Mouse (Mus musculus) MEL (cell line): ENCODE data around the gene Hyou1. TPM values are rescaled to one million over a fixed set of nuclear protein-coding genes. Genes with fewer than 3 reads are reported as not detected.

Source experiments
- DNase-seq: peaks from one replicate; pipeline ENCODE4 v3.0.0; 2011; ENCODE audit warnings: low read depth, low spot score
- H3K27ac ChIP-seq: 2 replicates; pipeline ENCODE4 v1.5.1; 2012; ENCODE audit warnings: low read depth, mild to moderate bottlenecking, control low read depth, low read length, moderate library complexity; ENCODE audit not compliant: control insufficient read depth
- H3K27me3 ChIP-seq, 2 experiments: fragments of 150-350 bp in 1 of 2; sonication (generic) in 1 of 2; 2 replicates each; pipeline ENCODE4 v1.6.1; 2012; ENCODE audit warnings: low read length in 2 of 2, mild to moderate bottlenecking in 2 of 2, improper control_type of control experiment in 1 of 2, moderate library complexity in 1 of 2; ENCODE audit not compliant: insufficient read depth in 2 of 2, control insufficient read depth in 1 of 2
- H3K36me3 ChIP-seq, 2 experiments: 2 replicates each; pipeline ENCODE4 v1.6.1; 2012 to 2014; ENCODE audit warnings: low read length in 2 of 2, improper control_type of control experiment in 1 of 2, inconsistent platforms in 1 of 2, mild to moderate bottlenecking in 1 of 2; ENCODE audit not compliant: insufficient read depth in 2 of 2, control insufficient read depth in 1 of 2
- H3K4me1 ChIP-seq, 2 experiments: fragments of 150-350 bp in 1 of 2; sonication (generic) in 1 of 2; 2 replicates each; pipeline ENCODE4 v1.6.1; 2012; ENCODE audit warnings: low read length in 2 of 2, improper control_type of control experiment in 1 of 2, mild to moderate bottlenecking in 1 of 2; ENCODE audit not compliant: insufficient read depth in 2 of 2, control insufficient read depth in 1 of 2
- H3K4me3 ChIP-seq, 2 experiments: fragments of 150-350 bp in 1 of 2; sonication (generic) in 1 of 2; 2 replicates each; pipeline ENCODE4 v1.5.1; 2012; ENCODE audit warnings: low read depth in 2 of 2, low read length in 2 of 2, mild to moderate bottlenecking in 2 of 2, moderate library complexity in 2 of 2, control low read depth in 1 of 2, improper control_type of control experiment in 1 of 2; ENCODE audit not compliant: control insufficient read depth in 1 of 2, insufficient read depth in 1 of 2
- H3K79me2 ChIP-seq: 2 replicates; pipeline ENCODE4 v1.6.1; 2012; ENCODE audit warnings: mild to moderate bottlenecking, low read length, moderate library complexity; ENCODE audit not compliant: control insufficient read depth, poor library complexity, insufficient read depth
- H3K9ac ChIP-seq: 2 replicates; pipeline ENCODE4 v1.6.1; 2012; ENCODE audit warnings: low read depth, mild to moderate bottlenecking, control low read depth, low read length, moderate library complexity; ENCODE audit not compliant: control insufficient read depth, poor library complexity, severe bottlenecking
- H3K9me3 ChIP-seq: fragments of 150-350 bp; sonication (generic); replicated peaks from 2 replicates; pipeline ENCODE4 v1.6.1; 2012; ENCODE audit warnings: mild to moderate bottlenecking, low read length, improper control_type of control experiment, moderate library complexity; ENCODE audit not compliant: insufficient read depth
- BHLHE40 ChIP-seq: IDR thresholded peaks from 2 replicates; pipeline ENCODE4 v1.6.1; 2012; ENCODE audit warnings: low read depth, mild to moderate bottlenecking, inconsistent platforms, low read length, improper control_type of control experiment, borderline replicate concordance
- CTCF ChIP-seq, 3 experiments: IDR thresholded peaks in 2 of 3; conservative IDR thresholded peaks in 1 of 3; 2 replicates each; pipeline ENCODE4 v1.5.1; 2011 to 2012; ENCODE audit warnings: low read length in 3 of 3, low read depth in 2 of 3, mild to moderate bottlenecking in 2 of 3, improper control_type of control experiment in 1 of 3, inconsistent platforms in 1 of 3, mixed read lengths in 1 of 3, moderate library complexity in 1 of 3; ENCODE audit not compliant: control insufficient read depth in 1 of 3, insufficient read depth in 1 of 3, poor library complexity in 1 of 3, severe bottlenecking in 1 of 3
- ELF1 ChIP-seq: IDR thresholded peaks from 2 replicates; pipeline ENCODE4 v1.6.1; 2014; ENCODE audit warnings: low read depth, mild to moderate bottlenecking, inconsistent platforms, low read length, improper control_type of control experiment, moderate library complexity
- ETS1 ChIP-seq: IDR thresholded peaks from 2 replicates; pipeline ENCODE4 v1.6.1; 2012; ENCODE audit warnings: low read depth, mild to moderate bottlenecking, inconsistent platforms, low read length, improper control_type of control experiment, moderate library complexity
- GATA1 ChIP-seq: IDR thresholded peaks from 2 replicates; pipeline ENCODE4 v1.6.1; 2011; ENCODE audit warnings: low read depth, low read length, improper control_type of control experiment
- MAFK ChIP-seq: IDR thresholded peaks from 2 replicates; pipeline ENCODE4 v1.6.1; 2011; ENCODE audit warnings: low read depth, mild to moderate bottlenecking, low read length, improper control_type of control experiment, borderline replicate concordance
- MAX ChIP-seq: IDR thresholded peaks from 2 replicates; pipeline ENCODE4 v1.6.1; 2011; ENCODE audit warnings: low read length, improper control_type of control experiment
- MEF2A ChIP-seq: IDR thresholded peaks from 2 replicates; pipeline ENCODE4 v1.6.1; 2014; ENCODE audit warnings: low read depth, mild to moderate bottlenecking, inconsistent platforms, low read length, improper control_type of control experiment; ENCODE audit not compliant: poor library complexity, insufficient replicate concordance, severe bottlenecking; ENCODE audit errors: extremely low read depth
- MXI1 ChIP-seq: IDR thresholded peaks from 2 replicates; pipeline ENCODE4 v1.6.1; 2011; ENCODE audit warnings: mild to moderate bottlenecking, low read depth, low read length, improper control_type of control experiment
- MYB ChIP-seq: IDR thresholded peaks from 2 replicates; pipeline ENCODE4 v1.6.1; 2011; ENCODE audit warnings: mild to moderate bottlenecking, low read depth, low read length, improper control_type of control experiment
- MYC ChIP-seq: IDR thresholded peaks from 2 replicates; pipeline ENCODE4 v1.6.1; 2011; ENCODE audit warnings: low read depth, mild to moderate bottlenecking, low read length, improper control_type of control experiment, moderate library complexity
- NRF1 ChIP-seq: IDR thresholded peaks from 2 replicates; pipeline ENCODE4 v1.6.1; 2014; ENCODE audit warnings: low read depth, mild to moderate bottlenecking, inconsistent platforms, low read length, improper control_type of control experiment, moderate library complexity; ENCODE audit not compliant: poor library complexity, insufficient read depth, severe bottlenecking
- POLR2A ChIP-seq, 2 experiments: IDR thresholded peaks; 2 replicates each; pipeline ENCODE4 v1.6.1; 2011 to 2012; ENCODE audit warnings: low read length in 2 of 2, mild to moderate bottlenecking in 2 of 2, control low read depth in 1 of 2, improper control_type of control experiment in 1 of 2, low read depth in 1 of 2, moderate library complexity in 1 of 2; ENCODE audit not compliant: control insufficient read depth in 1 of 2, insufficient read depth in 1 of 2, poor library complexity in 1 of 2
- POLR2AphosphoS2 ChIP-seq: IDR thresholded peaks from 2 replicates; pipeline ENCODE4 v1.6.1; 2011; ENCODE audit warnings: low read length, improper control_type of control experiment
- POLR2AphosphoS5 ChIP-seq: IDR thresholded peaks from 2 replicates; pipeline ENCODE4 v1.6.1; 2012; ENCODE audit warnings: low read depth, borderline replicate concordance, mild to moderate bottlenecking, inconsistent platforms, low read length, moderate library complexity, mixed read lengths
- SIN3A ChIP-seq: IDR thresholded peaks from 2 replicates; pipeline ENCODE4 v1.6.1; 2012; ENCODE audit warnings: low read length, improper control_type of control experiment, inconsistent platforms
- TAL1 ChIP-seq: IDR thresholded peaks from 2 replicates; pipeline ENCODE4 v1.6.1; 2012; ENCODE audit warnings: mild to moderate bottlenecking, inconsistent platforms, low read length, moderate library complexity, mixed read lengths
- TBP ChIP-seq: IDR thresholded peaks from 2 replicates; pipeline ENCODE4 v1.8.0; 2011; ENCODE audit warnings: low read depth, low read length, improper control_type of control experiment
- TCF12 ChIP-seq: IDR thresholded peaks from 2 replicates; pipeline ENCODE4 v1.6.1; 2014; ENCODE audit warnings: low read depth, mild to moderate bottlenecking, inconsistent platforms, low read length, improper control_type of control experiment, moderate library complexity
- USF1 ChIP-seq: IDR thresholded peaks from 2 replicates; pipeline ENCODE4 v1.6.1; 2014; ENCODE audit warnings: low read depth, mild to moderate bottlenecking, inconsistent platforms, low read length, improper control_type of control experiment, moderate library complexity
- USF2 ChIP-seq, 2 experiments: IDR thresholded peaks; 2 replicates each; pipeline ENCODE4 v1.6.1; 2011 to 2012; ENCODE audit warnings: improper control_type of control experiment in 2 of 2, low read length in 2 of 2, borderline replicate concordance in 1 of 2, inconsistent platforms in 1 of 2, low read depth in 1 of 2, mild to moderate bottlenecking in 1 of 2; ENCODE audit not compliant: insufficient read depth in 1 of 2
- ZKSCAN1 ChIP-seq: IDR thresholded peaks from 2 replicates; pipeline ENCODE4 v1.6.1; 2012; ENCODE audit warnings: low read depth, mild to moderate bottlenecking, inconsistent platforms, low read length, improper control_type of control experiment, moderate library complexity
- polyA plus RNA-seq, 2 experiments: library from polyadenylated mRNA; stranded (reverse) in 1 of 2; unstranded in 1 of 2; fragments of >175 nt in 1 of 2; fragments of >200 nt in 1 of 2; gene quantifications; 2 replicates each; pipeline versions ENCODE4 v1.2.1 to v1.2.4; 2012; ENCODE audit warnings: low replicate concordance in 2 of 2, low read depth in 1 of 2; ENCODE audit not compliant: insufficient read length in 2 of 2, insufficient read depth in 1 of 2, missing spikeins in 1 of 2
- total RNA-seq: library from RNA; depleted of rRNA; stranded (reverse); fragments of 300-350 nt; gene quantifications from 2 replicates; pipeline ENCODE4 v1.2.3, GENCODE M21; 2012

Gene Hyou1
- total and polyA plus RNA-seq, 3 experiments = 160 to 186 TPM; not detected in 1

GRCm38 (mm10) chr9:44412781-44413180 lies 33.5 kb downstream of the Hyou1 start:
- Histone ChIP-seq H3K27ac (peak overlapping the region; percentile 72), H3K9me3 (no peaks in the 10 kb centered on the region), H3K27me3 (no peaks in the 10 kb centered on the region), H3K36me3 (peaks cover 6 to 44% of the 10 kb centered on the region in 2 experiments; a peak in 3 of 4 replicates), H3K4me3 (no peak overlapping the region), H3K4me1 (peaks cover 0 to 35% of the 10 kb centered on the region in 2 experiments; a peak in 2 of 4 replicates), H3K9ac (no peak overlapping the region), H3K79me2 (peaks cover 26% of the 10 kb centered on the region)
- DNase-seq = peak; percentile 55
- no peak for TF ChIP-seq GATA1
- TF ChIP-seq POLR2A (IDR thresholded peaks at IDR 0.05; ENCODE audit: control insufficient read depth in 1 of 2, insufficient read depth in 1 of 2, low read depth in 1 of 2, low read length in 2 of 2, poor library complexity in 1 of 2) = 0 out of 4 replicates have a peak, but pooled peaks of 1 of the 2 experiments have one; percentile 32

DNA sequence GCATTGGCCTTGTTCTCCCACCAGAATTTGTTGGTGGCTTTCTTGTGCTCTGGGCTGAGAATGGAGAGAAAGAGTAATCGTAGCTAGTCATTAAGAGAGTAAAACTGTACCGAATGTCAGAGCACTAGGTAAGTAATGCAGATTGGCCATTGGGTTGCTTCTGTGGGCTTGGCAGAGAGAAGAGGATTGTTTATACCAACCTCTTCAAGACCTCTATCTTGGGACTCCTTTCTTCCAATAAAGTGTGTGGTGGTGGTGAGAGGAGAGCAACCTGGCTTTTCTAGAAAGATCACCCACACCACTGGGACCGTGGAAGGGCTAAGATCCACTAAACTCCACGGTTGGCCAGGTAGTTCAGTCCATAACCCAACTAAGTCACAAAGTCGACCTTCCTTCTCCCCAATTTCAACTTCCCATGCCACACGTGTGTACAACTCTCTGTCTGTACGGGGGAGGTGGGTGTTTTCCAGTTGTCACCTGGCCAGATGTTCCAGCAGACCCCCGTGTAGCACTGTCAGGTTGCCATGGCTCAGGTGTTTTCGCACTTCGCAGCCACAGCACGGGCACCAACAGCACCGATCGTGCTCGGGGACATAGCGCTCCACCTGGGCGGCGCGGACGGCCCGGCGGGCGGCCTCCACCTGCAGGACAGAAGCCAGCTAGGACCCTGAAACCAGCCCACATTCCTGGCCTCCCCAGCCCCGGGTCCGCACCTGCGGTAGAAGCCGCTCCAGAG lies 38.0 kb downstream of the Hyou1 start:
- Histone ChIP-seq H3K4me1 (peaks cover 3 to 20% of the 10 kb centered on the region in 2 experiments; a peak in 3 of 4 replicates), H3K79me2 (peaks cover 10% of the 10 kb centered on the region), H3K27ac (peak overlapping the region; percentile 52), H3K4me3 (peak overlapping the region; percentile 80 to 95), H3K9me3 (no peaks in the 10 kb centered on the region), H3K27me3 (no peaks in the 10 kb centered on the region), H3K36me3 (peaks cover 0 to 26% of the 10 kb centered on the region in 2 experiments; a peak in 2 of 4 replicates), H3K9ac (peak overlapping the region; percentile 78)
- peak; percentile 53 for DNase-seq
- TF ChIP-seq MAFK (no peak), GATA1 (no peak), TAL1 (no peak), POLR2AphosphoS5 (no peak)

DNA sequence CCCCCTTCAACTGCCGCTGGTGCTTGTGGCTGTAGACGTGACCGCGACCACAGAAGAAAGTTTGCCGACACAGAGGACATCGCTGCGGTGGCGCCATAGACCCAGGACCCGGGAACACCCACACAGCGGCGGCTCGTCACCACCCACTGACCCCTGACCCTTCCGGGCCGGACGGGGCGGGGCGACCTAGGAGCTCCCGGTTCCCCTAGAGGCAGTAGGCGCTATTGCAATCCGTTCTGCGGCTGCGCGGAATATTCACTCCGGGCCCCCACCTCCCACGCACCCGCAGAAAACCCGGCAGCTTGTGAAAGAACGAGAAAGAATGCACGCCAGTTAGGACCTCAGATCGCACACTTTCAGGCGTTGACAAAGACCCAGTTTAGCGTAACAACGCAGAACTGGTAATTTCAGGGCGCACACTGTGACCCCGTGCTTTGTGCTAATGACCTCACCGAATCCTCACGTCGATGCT lies 38.6 kb downstream of the Hyou1 start:
- H3K4me3 ChIP-seq = peak overlapping the region; percentile 80 to 95
- H3K9me3 ChIP-seq = no peaks in the 10 kb centered on the region
- H3K36me3 ChIP-seq = peaks cover 0 to 21% of the 10 kb centered on the region in 2 experiments; a peak in 2 of 4 replicates
- H3K79me2 ChIP-seq = peaks cover 10% of the 10 kb centered on the region
- peak overlapping the region; percentile 78 for H3K9ac ChIP-seq
- no peaks in the 10 kb centered on the region for H3K27me3 ChIP-seq
- peak; percentile 90 for DNase-seq
- peak overlapping the region; percentile 82 for H3K27ac ChIP-seq
- peaks cover 3 to 14% of the 10 kb centered on the region in 2 experiments; a peak in 3 of 4 replicates for H3K4me1 ChIP-seq
- TF ChIP-seq ETS1 (peak; percentile 5; the same call in 1 of the 2 replicates), MXI1 (peak; percentile 66), TCF12 (peak; percentile 44), NRF1 (peak; percentile 75), ZKSCAN1 (no peak), USF2 (IDR thresholded peaks at IDR 0.05; ENCODE audit: borderline replicate concordance in 1 of 2, insufficient read depth in 1 of 2, low read depth in 1 of 2, low read length in 2 of 2) (no peak), MAX (no peak; the same call in none of the 2 replicates), TBP (peak; percentile 70; the same call in 1 of the 2 replicates), ELF1 (peak; percentile 58; the same call in 1 of the 2 replicates), BHLHE40 (no peak), USF1 (no peak), MEF2A (0 out of 2 replicates have a peak, but pooled peaks have one; percentile 30), TAL1 (no peak), CTCF (IDR thresholded peaks at IDR 0.05 in 2 of 3, conservative IDR thresholded peaks at IDR 0.05 in 1 of 3; ENCODE audit: control insufficient read depth in 1 of 3, insufficient read depth in 1 of 3, low read depth in 2 of 3, low read length in 3 of 3, poor library complexity in 1 of 3, severe bottlenecking in 1 of 3) (peak; percentile 51 to 69 (median 66); a peak in 5 of 6 replicates), POLR2AphosphoS2 (peak; percentile 84), GATA1 (no peak), MYB (no peak), SIN3A (peak; percentile 65), MYC (peak; percentile 54; the same call in 1 of the 2 replicates)
